Mouse (Mus musculus) heart, adult 9 months (tissue): Measurements from ENCODE around the gene Snrpd3.
"Not testable (repeated sequence)": the region's sequence is repeated elsewhere in the genome, so short reads cannot be mapped to it uniquely, and the experiment has no call there.

Source experiments
- DNase-seq, 2 experiments: peaks; one replicate each; pipeline ENCODE4 v3.0.0; 2022; ENCODE audit warnings: low spot score in 2 of 2

Gene Snrpd3

DNA sequence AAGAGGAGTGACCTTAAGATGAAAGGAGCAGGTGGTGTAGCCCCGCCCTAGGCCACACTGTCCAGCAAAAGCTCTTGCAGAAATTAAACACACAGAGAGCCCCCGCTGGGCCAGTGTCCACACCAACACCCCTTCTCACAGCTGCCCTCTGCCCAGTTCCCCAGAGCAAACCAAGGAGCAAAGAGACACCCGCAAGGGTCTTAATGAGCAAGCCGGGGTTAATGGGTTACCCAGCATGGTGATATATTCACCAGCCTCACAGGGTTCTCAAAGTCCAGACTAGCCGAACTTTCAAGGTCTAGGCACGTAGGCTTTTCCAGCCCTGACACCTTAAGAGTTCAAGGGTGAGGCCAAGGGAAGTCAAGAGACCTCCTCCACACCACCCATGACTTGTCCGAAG, 48.6 kb downstream of the Snrpd3 start:
- DNase-seq: no peak

DNA sequence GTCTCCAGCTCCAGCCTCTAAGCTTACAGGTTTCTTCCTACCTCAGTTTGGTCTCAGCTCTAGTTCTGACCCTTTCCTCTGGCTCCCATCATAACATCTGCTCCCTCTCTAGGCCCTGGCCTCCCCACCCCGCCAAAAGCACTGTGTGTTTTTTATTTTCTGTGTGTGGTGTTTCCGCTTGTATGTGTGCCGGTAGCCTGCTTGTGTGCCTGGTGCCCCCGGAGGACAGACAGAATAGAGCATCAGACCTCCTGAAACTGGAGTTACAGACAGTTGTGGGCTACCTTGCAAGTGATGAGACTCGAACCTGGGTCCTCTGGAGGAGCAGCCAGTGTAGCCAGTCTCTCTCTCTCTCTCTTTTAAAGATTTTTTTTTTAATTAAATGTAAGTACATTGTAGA, 49.0 kb downstream of the Snrpd3 start:
- DNase-seq: no peak

GRCm38 (mm10) chr10:75566765-75567164, 49.4 kb downstream of the Snrpd3 start:
- not testable (repeated sequence) for DNase-seq

- no peak for DNase-seq
These were observed 50.7 kb downstream of the Snrpd3 start for GRCm38 (mm10) chr10:75568029-75568428.

DNA sequence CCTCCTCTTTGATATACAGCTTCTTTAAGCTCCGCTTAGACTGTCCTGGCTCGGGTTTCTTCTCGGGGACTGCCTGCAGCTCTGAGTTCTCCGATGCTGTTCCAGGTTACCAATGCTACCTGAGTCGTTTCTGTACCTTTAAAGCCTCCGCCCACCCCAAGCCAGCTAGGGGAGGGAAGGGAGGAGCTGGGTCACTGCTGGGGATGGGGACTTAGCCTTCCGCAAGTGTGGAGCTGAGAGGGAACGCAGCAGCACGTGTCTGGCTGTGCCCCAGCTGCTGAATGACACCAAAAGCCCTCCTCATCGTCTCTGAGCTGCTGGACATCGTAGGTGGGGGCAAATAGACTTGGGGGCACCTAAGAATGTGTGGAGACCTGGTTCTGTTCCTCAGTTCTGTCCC, 51.1 kb downstream of the Snrpd3 start:
- no peak for DNase-seq

GRCm38 (mm10) chr10:75568851-75569250, 51.5 kb downstream of the Snrpd3 start:
- DNase-seq: no peak

- no peak for DNase-seq
These were observed 53.8 kb downstream of the Snrpd3 start for GRCm38 (mm10) chr10:75570981-75571657.

- DNase-seq: no peak
These were observed 54.6 kb downstream of the Snrpd3 start for GRCm38 (mm10) chr10:75571937-75572336.

DNA sequence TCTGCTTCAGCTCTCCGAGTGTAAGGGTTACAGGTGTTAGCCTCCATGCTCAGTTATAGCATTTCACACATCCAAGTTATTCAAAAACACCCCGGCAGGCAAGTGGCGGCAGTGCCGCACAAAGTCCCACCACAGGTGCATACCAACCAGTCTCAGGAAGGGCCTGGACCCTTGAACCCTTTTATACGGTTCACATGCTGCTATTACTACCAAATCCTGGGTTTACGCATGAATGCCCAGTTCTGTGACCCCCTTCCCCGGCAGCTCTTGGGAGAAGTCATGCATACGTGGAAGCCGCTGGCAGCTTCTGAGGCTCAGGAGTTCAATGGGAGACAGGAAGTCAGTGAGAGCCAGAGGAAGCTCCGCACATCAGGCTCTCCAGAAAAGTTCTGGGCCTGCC, 55.8 kb downstream of the Snrpd3 start:
- no peak for DNase-seq

DNA sequence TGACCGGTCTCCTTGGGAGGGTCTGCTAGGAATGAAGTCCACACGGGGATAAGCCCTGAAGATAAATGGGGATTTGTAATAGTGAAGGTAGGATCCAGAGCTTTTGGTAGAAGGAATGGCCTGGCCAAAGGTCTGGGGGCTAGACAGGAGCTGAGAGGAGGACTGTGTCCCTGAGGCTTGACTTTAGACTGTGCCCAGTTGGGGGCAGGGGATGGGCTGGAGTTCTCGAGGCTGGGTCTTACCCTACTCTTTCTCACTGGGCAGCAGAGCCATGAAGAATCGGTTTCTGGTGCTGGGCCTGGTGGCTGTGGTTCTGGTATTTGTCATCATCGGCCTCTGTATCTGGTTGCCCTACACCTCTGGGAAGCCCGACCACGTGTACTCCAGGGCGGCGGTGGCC, 56.6 kb downstream of the Snrpd3 start:
- no peak for DNase-seq

GRCm38 (mm10) chr10:75579129-75579528, 61.8 kb downstream of the Snrpd3 start:
- DNase-seq: no peak

DNA sequence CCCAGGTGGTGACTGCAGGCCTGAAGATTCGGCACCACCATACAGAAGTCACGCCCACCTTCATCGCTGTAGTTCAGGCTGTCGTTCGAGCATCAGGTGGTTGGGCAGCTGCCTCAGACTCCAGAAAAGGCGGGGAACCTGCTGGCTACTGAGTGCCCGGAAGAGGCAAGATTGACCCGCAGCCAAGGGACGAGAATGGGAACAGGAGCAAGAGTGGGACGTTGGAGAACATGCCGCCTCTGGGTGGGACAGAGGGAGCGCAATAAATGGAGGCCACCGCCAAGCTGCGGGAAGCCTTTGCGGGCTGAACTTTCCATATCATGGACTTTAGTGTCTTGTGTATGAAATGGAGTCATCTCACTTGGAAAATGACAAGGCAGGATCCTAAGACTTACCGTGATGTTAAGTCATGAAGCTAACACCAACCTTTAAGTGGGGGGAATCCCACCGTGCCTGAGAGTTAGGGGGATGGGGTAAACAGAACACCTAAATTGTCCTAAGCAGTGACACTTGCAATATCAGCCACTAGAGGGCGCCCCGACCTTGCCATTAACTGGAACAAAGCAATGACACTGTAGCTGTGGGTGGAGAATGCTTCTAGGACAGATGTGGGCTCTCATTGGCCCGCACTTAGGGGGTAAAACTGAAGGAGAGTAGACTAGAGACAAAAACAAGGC, 68.7 kb downstream of the Snrpd3 start:
- DNase-seq: peak; percentile 80 to 90

DNA sequence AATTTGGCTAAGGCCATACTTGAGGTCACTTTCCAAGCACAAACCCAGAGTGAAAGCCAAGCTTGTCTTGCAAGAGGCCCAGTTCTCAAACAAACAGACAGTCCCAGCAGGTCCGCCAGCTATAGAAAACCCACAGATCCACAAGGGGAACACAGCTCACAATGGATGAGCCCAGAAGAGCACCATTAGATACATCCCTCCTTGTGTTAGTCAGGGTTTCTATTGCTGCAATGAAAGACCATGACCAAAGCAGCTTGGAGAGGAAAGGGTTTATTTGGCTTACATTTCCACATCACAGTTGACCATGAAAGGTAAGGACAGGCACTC, 69.2 kb downstream of the Snrpd3 start:
- no peak for DNase-seq
